Mouse (Mus musculus) frontal cortex, adult 2 months (tissue): ENCODE measurements around the gene Gbx2. TPM values are rescaled to one million over a fixed set of nuclear protein-coding genes. Genes with fewer than 3 reads are reported as not detected.

Experiments used
- DNase-seq, 2 experiments: peaks; one replicate each; pipeline ENCODE4 v3.0.0; 2022; ENCODE audit warnings: low spot score in 1 of 2; ENCODE audit errors: extremely low spot score in 1 of 2
- polyA plus RNA-seq: library from polyadenylated mRNA; depleted of rRNA; stranded (reverse); fragments of >200 nt; gene quantifications from 2 replicates; pipeline ENCODE4 v1.2.3, GENCODE M21; 2012; rRNA removed

The Gbx2 gene
- 0.06 TPM in 1 of 2 replicates, not detected in the other for polyA plus RNA-seq

GRCm38 (mm10) chr1:89931120-89931519 lies at the start of gene Gbx2:
TSS of gene Gbx2 (minus strand) at chr1:89931179.
- DNase-seq: no peak

- DNase-seq: no peak
These were observed 46.3 kb upstream of the Gbx2 start for GRCm38 (mm10) chr1:89977261-89977660.

- DNase-seq: no peak
These were observed 45.4 kb upstream of the Gbx2 start for GRCm38 (mm10) chr1:89976411-89976810.

GRCm38 (mm10) chr1:89974541-89974940 lies 43.6 kb upstream of the Gbx2 start:
- no peak for DNase-seq

GRCm38 (mm10) chr1:89971848-89972247 lies 40.9 kb upstream of the Gbx2 start:
- DNase-seq: no peak

- DNase-seq: no peak
These were observed 38.7 kb upstream of the Gbx2 start for GRCm38 (mm10) chr1:89969714-89970110.

- DNase-seq: no peak
These were observed 38.2 kb upstream of the Gbx2 start for GRCm38 (mm10) chr1:89969072-89969713.

GRCm38 (mm10) chr1:89968111-89968851 lies 37.3 kb upstream of the Gbx2 start:
- DNase-seq: peak in 1 of 2 experiments; percentile 54

GRCm38 (mm10) chr1:89967585-89967984 lies 36.6 kb upstream of the Gbx2 start:
- peak in 1 of 2 experiments; percentile 27 for DNase-seq

GRCm38 (mm10) chr1:89964426-89964825 lies 33.4 kb upstream of the Gbx2 start:
- no peak for DNase-seq

- no peak for DNase-seq
These were observed 32.3 kb upstream of the Gbx2 start for GRCm38 (mm10) chr1:89963296-89963695.

- no peak for DNase-seq
These were observed 31.1 kb upstream of the Gbx2 start for GRCm38 (mm10) chr1:89962092-89962491.

- DNase-seq: no peak
These were observed 28.4 kb upstream of the Gbx2 start for GRCm38 (mm10) chr1:89959393-89959792.

- peak in 1 of 2 experiments; percentile 81 for DNase-seq
These were observed 12.2 kb upstream of the Gbx2 start for GRCm38 (mm10) chr1:89943202-89943601.

GRCm38 (mm10) chr1:89942395-89942976 lies 11.5 kb upstream of the Gbx2 start:
- no peak for DNase-seq

GRCm38 (mm10) chr1:89941701-89942381 lies 10.9 kb upstream of the Gbx2 start:
- DNase-seq: no peak

GRCm38 (mm10) chr1:89940961-89941524 lies 10.1 kb upstream of the Gbx2 start:
- DNase-seq: no peak

GRCm38 (mm10) chr1:89939981-89940726 lies 9.2 kb upstream of the Gbx2 start:
- peak in 1 of 2 experiments; percentile 52 for DNase-seq

- DNase-seq: no peak
These were observed 8.6 kb upstream of the Gbx2 start for GRCm38 (mm10) chr1:89939596-89939960.
